12 mouse cellular contexts compared by ENCODE assay signal in genomic region chr7:24636264-24636663, GRCm38 (mm10). TPM values are rescaled to one million over a fixed set of nuclear protein-coding genes. Genes with fewer than 3 reads are reported as not detected.
A peak's percentile ranks its signal among the peaks of the same experiment; 100 is the strongest.
DNase-seq lines count a peak whose midpoint lies in the region; ATAC-seq and TF ChIP-seq lines count a peak whose summit lies in the region.
"Had no signal": no experiment of that assay in that cellular context is flagged by ENCODE, and none has a peak within 500 bp of the region (broad histone marks: within the 10 kb centered on the region; RNA-seq: fewer than 3 reads in every experiment).

Lypd3 (plus strand) TSS chr7:24636550.

- no peak for TF ChIP-seq EP300 in stomach, postnatal 0 days (optimal IDR thresholded peaks at IDR 0.05)

- DNase-seq in lung, postnatal 14 days, result no peak
- peak; percentile 70 for DNase-seq in stomach, postnatal 0 days (ENCODE audit: low spot score)
- DNase-seq in right cerebral cortex, adult 2 months (ENCODE audit: low spot score in 2 of 2), result no peak
- no peak for DNase-seq in layer of hippocampus, adult 9-10 months (ENCODE audit: low spot score)
- no peak for DNase-seq in thymus, postnatal 10 days (ENCODE audit: low spot score in 2 of 2)
- DNase-seq: cerebellum, adult 2 months; thymus, postnatal 4 days had no signal

- no peaks in the 10 kb centered on the region for H3K9me3 ChIP-seq in lung, embryonic 16.5 days (ENCODE audit: control insufficient read depth, low read length)
- no peaks in the 10 kb centered on the region for H3K9me3 ChIP-seq in forebrain, embryonic 15.5 days
- H3K9me3 ChIP-seq in limb, embryonic 13.5 days, result no peaks in the 10 kb centered on the region
- no peaks in the 10 kb centered on the region for H3K9me3 ChIP-seq in stomach, postnatal 0 days (ENCODE audit: control insufficient read depth, low read length)
- H3K9me3 ChIP-seq: G1E; heart, embryonic 15.5 days had no signal

- ATAC-seq in lung, embryonic 16.5 days (ENCODE audit: low read depth), result 0 out of 2 replicates have a peak, but pooled peaks have one; percentile 3
- no peak for ATAC-seq in forebrain, embryonic 15.5 days (replicated peaks)
- ATAC-seq in limb, embryonic 13.5 days (ENCODE audit: low FRiP score, low read depth), result no peak
- ATAC-seq in stomach, postnatal 0 days (ENCODE audit: low FRiP score, low TSS enrichment), result peak; percentile 83

- H3K4me1 ChIP-seq in lung, embryonic 16.5 days (replicated peaks; ENCODE audit: control insufficient read depth, insufficient read depth, low read length), result peaks cover 2% of the 10 kb centered on the region; the same call in 1 of the 2 replicates
- H3K4me1 ChIP-seq in forebrain, embryonic 15.5 days, result peaks cover 17% of the 10 kb centered on the region
- H3K4me1 ChIP-seq in limb, embryonic 13.5 days, result peaks cover 20% of the 10 kb centered on the region
- H3K4me1 ChIP-seq in stomach, postnatal 0 days (replicated peaks; ENCODE audit: control insufficient read depth, insufficient read depth), result peaks cover 3% of the 10 kb centered on the region; the same call in 1 of the 2 replicates

- H3K36me3 ChIP-seq in lung, embryonic 16.5 days (ENCODE audit: control insufficient read depth, insufficient read depth, low read length), result no peaks in the 10 kb centered on the region
- H3K36me3 ChIP-seq in forebrain, embryonic 15.5 days, result no peaks in the 10 kb centered on the region
- no peaks in the 10 kb centered on the region for H3K36me3 ChIP-seq in limb, embryonic 13.5 days
- no peaks in the 10 kb centered on the region for H3K36me3 ChIP-seq in stomach, postnatal 0 days (ENCODE audit: control insufficient read depth, insufficient read depth, low read length)
- H3K36me3 ChIP-seq: G1E; heart, embryonic 15.5 days had no signal

- no peak for TF ChIP-seq CTCF in stomach, postnatal 0 days (IDR thresholded peaks at IDR 0.05; ENCODE audit: low read depth)

- H3K4me2 ChIP-seq in lung, embryonic 16.5 days (ENCODE audit: low read depth, low read length), result no peak within 1 kb of the TSS
- H3K4me2 ChIP-seq in forebrain, embryonic 15.5 days (replicated peaks), result peak within 1 kb of the TSS; percentile 82; the same call in 1 of the 2 replicates
- peak within 1 kb of the TSS; percentile 66 for H3K4me2 ChIP-seq in limb, embryonic 13.5 days (replicated peaks)
- peak within 1 kb of the TSS; percentile 86 for H3K4me2 ChIP-seq in stomach, postnatal 0 days (replicated peaks; ENCODE audit: low read depth)

- H3K27ac ChIP-seq in lung, embryonic 16.5 days (ENCODE audit: low read length), result no peak within 1 kb of the TSS
- no peak within 1 kb of the TSS for H3K27ac ChIP-seq in forebrain, embryonic 15.5 days (replicated peaks)
- no peak within 1 kb of the TSS for H3K27ac ChIP-seq in limb, embryonic 13.5 days
- peak within 1 kb of the TSS; percentile 65 for H3K27ac ChIP-seq in stomach, postnatal 0 days (replicated peaks)
- H3K27ac ChIP-seq: heart, embryonic 15.5 days had no signal

- peaks cover 48% of the 10 kb centered on the region for H3K27me3 ChIP-seq in lung, embryonic 16.5 days (ENCODE audit: control insufficient read depth, insufficient read depth, low read depth, low read length)
- peaks cover 41% of the 10 kb centered on the region for H3K27me3 ChIP-seq in forebrain, embryonic 15.5 days
- H3K27me3 ChIP-seq in limb, embryonic 13.5 days, result peaks cover 64% of the 10 kb centered on the region
- H3K27me3 ChIP-seq in stomach, postnatal 0 days (ENCODE audit: control insufficient read depth, insufficient read depth, low read length), result no peaks in the 10 kb centered on the region

- H3K9ac ChIP-seq in lung, embryonic 16.5 days (ENCODE audit: low read length), result no peak within 1 kb of the TSS
- no peak within 1 kb of the TSS for H3K9ac ChIP-seq in forebrain, embryonic 15.5 days (replicated peaks)
- H3K9ac ChIP-seq in limb, embryonic 13.5 days, result no peak within 1 kb of the TSS
- peak within 1 kb of the TSS; percentile 54 for H3K9ac ChIP-seq in stomach, postnatal 0 days (ENCODE audit: low read length)

- 23% methylated on average over 15 of the region's 15 CpGs for WGBS in lung, embryonic 16.5 days
- WGBS in forebrain, embryonic 15.5 days, result 22% methylated on average over 15 of the region's 15 CpGs
- 19% methylated on average over 15 of the region's 15 CpGs for WGBS in limb, embryonic 13.5 days
- WGBS in stomach, postnatal 0 days, result 26% methylated on average over 15 of the region's 15 CpGs

- H3K4me3 ChIP-seq in lung, embryonic 16.5 days (ENCODE audit: low read length), result no peak within 1 kb of the TSS
- H3K4me3 ChIP-seq in forebrain, embryonic 15.5 days, result peak within 1 kb of the TSS; percentile 15; the same call in 1 of the 2 replicates
- peak within 1 kb of the TSS; percentile 40 for H3K4me3 ChIP-seq in limb, embryonic 13.5 days
- peak within 1 kb of the TSS; percentile 49 for H3K4me3 ChIP-seq in stomach, postnatal 0 days (ENCODE audit: low read depth, low read length)

RNA-seq across cellular contexts. Expression of gene Lypd3, which starts in this region (rescaled TPM):
- polyA plus RNA-seq in lung, embryonic 16.5 days (2015; fragmentation: Nextera tagmentation; extraction: Ambion mirVana), result 0.26 and 0.92 TPM in 2 replicates
- 0.18 and 0.23 TPM in 2 replicates for polyA plus RNA-seq in forebrain, embryonic 15.5 days (2015; fragmentation: Nextera tagmentation; extraction: Ambion mirVana)
- polyA plus RNA-seq in limb, embryonic 13.5 days (2015; fragmentation: Nextera tagmentation; extraction: Ambion mirVana), result 7.9 and 10.2 TPM in 2 replicates
- 277 and 306 TPM in 2 replicates for polyA plus RNA-seq in stomach, postnatal 0 days (2015; fragmentation: Nextera tagmentation; extraction: Ambion mirVana)
- polyA plus RNA-seq: G1E had no signal

Comparison
In these comparisons a context has a peak if more than half of its experiments do, and no peak if none do; other contexts are left out.
1. RNA of gene Lypd3 (polyA plus RNA-seq): 277 to 306 TPM in stomach, postnatal 0 days; 7.9 to 10.2 TPM in limb, embryonic 13.5 days, 0.26 to 0.92 TPM in lung, embryonic 16.5 days and 0.18 to 0.23 TPM in forebrain, embryonic 15.5 days; every median in the first group is over 10 times any median in the second.
2. Peak in ATAC-seq in lung, embryonic 16.5 days; RNA of the gene not detected or under 1 TPM.